Mouse (Mus musculus) limb, embryonic 15.5 days (tissue): ENCODE results near the gene L3mbtl2. TPM values are rescaled to one million over a fixed set of nuclear protein-coding genes. Genes with fewer than 3 reads are reported as not detected.

Source experiments
- ATAC-seq: fragments of 200-750 bp; cut with Nextera tagmentation; 2 replicates; pipeline ENCODE4 v1.8.0; 2017; ENCODE audit warnings: low read depth, moderate TSS enrichment; ENCODE audit not compliant: insufficient number of reproducible peaks, low FRiP score, low TSS enrichment
- H3K27ac ChIP-seq: fragments of 300-500 bp; sonication (generic); 2 replicates; pipeline ENCODE4 v1.5.1; 2015; ENCODE audit warnings: moderate library complexity, mild to moderate bottlenecking, inconsistent platforms
- H3K27me3 ChIP-seq: fragments of 300-500 bp; sonication (generic); 2 replicates; pipeline ENCODE4 v1.6.1; 2015; ENCODE audit warnings: inconsistent platforms
- H3K36me3 ChIP-seq: fragments of 300-500 bp; sonication (generic); 2 replicates; pipeline ENCODE4 v1.6.1; 2015; ENCODE audit warnings: inconsistent platforms
- H3K4me1 ChIP-seq: fragments of 300-500 bp; sonication (generic); 2 replicates; pipeline ENCODE4 v1.6.1; 2015; ENCODE audit warnings: inconsistent platforms
- H3K4me2 ChIP-seq: fragments of 300-500 bp; sonication (generic); 2 replicates; pipeline ENCODE4 v1.6.1; 2015; ENCODE audit warnings: mild to moderate bottlenecking, inconsistent platforms
- H3K4me3 ChIP-seq: fragments of 300-500 bp; sonication (generic); 2 replicates; pipeline ENCODE4 v1.5.1; 2015; ENCODE audit warnings: mild to moderate bottlenecking, inconsistent platforms
- H3K9ac ChIP-seq: fragments of 300-500 bp; sonication (generic); 2 replicates; pipeline ENCODE4 v1.6.1; 2015; ENCODE audit warnings: inconsistent platforms
- H3K9me3 ChIP-seq: fragments of 300-500 bp; sonication (generic); 2 replicates; pipeline ENCODE4 v1.6.1; 2016; ENCODE audit warnings: inconsistent platforms
- WGBS: fragments of 180-500 bp; shearing (Covaris S2); methylation state at CpG from one replicate; pipeline ENCODE4 v1.1.7; 2015; 5-methylcytosine and 5-hydroxymethylcytosine counted together
- polyA plus RNA-seq: library from polyadenylated mRNA; unstranded; fragments of >200 nt; fragmentation: Nextera tagmentation; extraction: Ambion mirVana; gene quantifications from 2 replicates; pipeline ENCODE4 v1.2.1, GENCODE M21; 2015

The L3mbtl2 gene
- polyA plus RNA-seq, 1 experiment from 2014 or later = 16.5 TPM

GRCm38 (mm10) chr15:81709686-81710085, 46.0 kb downstream of the L3mbtl2 start:
- H3K4me1 ChIP-seq = no peaks in the 10 kb centered on the region
- H3K4me2 ChIP-seq = no peak overlapping the region
- no peak overlapping the region for H3K9ac ChIP-seq
- no peak overlapping the region for H3K27ac ChIP-seq
- H3K9me3 ChIP-seq = no peaks in the 10 kb centered on the region
- WGBS = 84% methylated on average over 1 of the region's 1 CpGs
- peaks cover 81% of the 10 kb centered on the region for H3K36me3 ChIP-seq
- no peak for ATAC-seq
- no peaks in the 10 kb centered on the region for H3K27me3 ChIP-seq
- no peak overlapping the region for H3K4me3 ChIP-seq

- 80% methylated on average over 4 of the region's 4 CpGs for WGBS
- no peak overlapping the region for H3K4me3 ChIP-seq
- no peaks in the 10 kb centered on the region for H3K9me3 ChIP-seq
- no peak for ATAC-seq
- no peaks in the 10 kb centered on the region for H3K27me3 ChIP-seq
- H3K27ac ChIP-seq = no peak overlapping the region
- peaks cover 79% of the 10 kb centered on the region for H3K36me3 ChIP-seq
- no peak overlapping the region for H3K9ac ChIP-seq
- no peak overlapping the region for H3K4me2 ChIP-seq
- H3K4me1 ChIP-seq = no peaks in the 10 kb centered on the region
Observed at GRCm38 (mm10) chr15:81710801-81711200, 47.1 kb downstream of the L3mbtl2 start.

GRCm38 (mm10) chr15:81713742-81714141, 50.1 kb downstream of the L3mbtl2 start:
- H3K4me1 ChIP-seq = no peaks in the 10 kb centered on the region
- no peak overlapping the region for H3K4me3 ChIP-seq
- ATAC-seq = no peak
- H3K27ac ChIP-seq = no peak overlapping the region
- no peak overlapping the region for H3K9ac ChIP-seq
- no peak overlapping the region for H3K4me2 ChIP-seq
- no peaks in the 10 kb centered on the region for H3K27me3 ChIP-seq
- H3K9me3 ChIP-seq = no peaks in the 10 kb centered on the region
- 81% methylated on average over 6 of the region's 6 CpGs for WGBS
- H3K36me3 ChIP-seq = peaks cover 91% of the 10 kb centered on the region

- Histone ChIP-seq H3K9ac (no peak overlapping the region), H3K27me3 (no peaks in the 10 kb centered on the region), H3K27ac (no peak overlapping the region), H3K36me3 (peaks cover 93% of the 10 kb centered on the region), H3K4me3 (no peak overlapping the region), H3K4me1 (no peaks in the 10 kb centered on the region), H3K4me2 (no peak overlapping the region), H3K9me3 (no peaks in the 10 kb centered on the region)
- 92% methylated on average over 9 of the region's 9 CpGs for WGBS
- no peak for ATAC-seq
Observed at GRCm38 (mm10) chr15:81718336-81719138, 54.8 kb downstream of the L3mbtl2 start.

GRCm38 (mm10) chr15:81719139-81719531, 55.4 kb downstream of the L3mbtl2 start:
- no peak for ATAC-seq
- WGBS = 88% methylated on average over 6 of the region's 6 CpGs
- Histone ChIP-seq H3K4me3 (no peak overlapping the region), H3K9ac (no peak overlapping the region), H3K27me3 (no peaks in the 10 kb centered on the region), H3K4me1 (no peaks in the 10 kb centered on the region), H3K4me2 (no peak overlapping the region), H3K9me3 (no peaks in the 10 kb centered on the region), H3K27ac (no peak overlapping the region), H3K36me3 (peaks cover 93% of the 10 kb centered on the region)

- Histone ChIP-seq H3K9ac (no peak overlapping the region), H3K27me3 (no peaks in the 10 kb centered on the region), H3K4me3 (no peak overlapping the region), H3K4me2 (no peak overlapping the region), H3K36me3 (peaks cover 81% of the 10 kb centered on the region), H3K9me3 (no peaks in the 10 kb centered on the region), H3K4me1 (no peaks in the 10 kb centered on the region), H3K27ac (no peak overlapping the region)
- no peak for ATAC-seq
- WGBS = 92% methylated on average over 5 of the region's 5 CpGs
Observed at GRCm38 (mm10) chr15:81722361-81722760, 58.7 kb downstream of the L3mbtl2 start.

- Histone ChIP-seq H3K9ac (no peak overlapping the region), H3K4me2 (no peak overlapping the region), H3K9me3 (no peaks in the 10 kb centered on the region), H3K4me3 (no peak overlapping the region), H3K27me3 (no peaks in the 10 kb centered on the region), H3K27ac (no peak overlapping the region), H3K36me3 (peaks cover 68% of the 10 kb centered on the region), H3K4me1 (peaks cover 6% of the 10 kb centered on the region)
- no peak for ATAC-seq
- WGBS = 81% methylated on average over 11 of the region's 11 CpGs
Observed at GRCm38 (mm10) chr15:81723653-81724052, 60.0 kb downstream of the L3mbtl2 start.

- Histone ChIP-seq H3K4me3 (no peak overlapping the region), H3K27me3 (no peaks in the 10 kb centered on the region), H3K4me1 (peaks cover 13% of the 10 kb centered on the region), H3K9me3 (no peaks in the 10 kb centered on the region), H3K4me2 (no peak overlapping the region), H3K36me3 (peaks cover 45% of the 10 kb centered on the region), H3K27ac (no peak overlapping the region), H3K9ac (no peak overlapping the region)
- ATAC-seq = no peak
- WGBS = 94% methylated on average over 8 of the region's 8 CpGs
Observed at GRCm38 (mm10) chr15:81725965-81726364, 62.3 kb downstream of the L3mbtl2 start.

GRCm38 (mm10) chr15:81729241-81729791, 65.6 kb downstream of the L3mbtl2 start:
- Histone ChIP-seq H3K27me3 (no peaks in the 10 kb centered on the region), H3K4me2 (peak overlapping the region; percentile 96), H3K36me3 (peaks cover 12% of the 10 kb centered on the region; the same call in 1 of the 2 replicates), H3K9ac (peak overlapping the region; percentile 76), H3K4me3 (peak overlapping the region; percentile 97), H3K9me3 (no peaks in the 10 kb centered on the region), H3K4me1 (peaks cover 13% of the 10 kb centered on the region), H3K27ac (peak overlapping the region; percentile 69)
- WGBS = under 1% methylated on average over 49 of the region's 49 CpGs
- ATAC-seq = peak; percentile 4; the same call in 1 of the 2 replicates

GRCm38 (mm10) chr15:81729792-81730635, 66.3 kb downstream of the L3mbtl2 start:
- H3K27ac ChIP-seq = peak overlapping the region; percentile 69
- peak overlapping the region; percentile 76 for H3K9ac ChIP-seq
- no peaks in the 10 kb centered on the region for H3K27me3 ChIP-seq
- 0 out of 2 replicates have a peak, but pooled peaks cover 7% of the 10 kb centered on the region for H3K36me3 ChIP-seq
- 5% methylated on average over 41 of the region's 41 CpGs for WGBS
- peaks cover 13% of the 10 kb centered on the region for H3K4me1 ChIP-seq
- no peaks in the 10 kb centered on the region for H3K9me3 ChIP-seq
- ATAC-seq = peak; percentile 98
- H3K4me3 ChIP-seq = peak overlapping the region; percentile 97
- peak overlapping the region; percentile 96 for H3K4me2 ChIP-seq

- WGBS = 59% methylated on average over 3 of the region's 3 CpGs
- Histone ChIP-seq H3K4me2 (no peak overlapping the region), H3K27me3 (no peaks in the 10 kb centered on the region), H3K4me1 (no peaks in the 10 kb centered on the region; the same call in 1 of the 2 replicates), H3K9me3 (no peaks in the 10 kb centered on the region), H3K9ac (no peak overlapping the region), H3K36me3 (no peaks in the 10 kb centered on the region), H3K4me3 (no peak overlapping the region), H3K27ac (no peak overlapping the region)
- ATAC-seq = no peak
Observed at GRCm38 (mm10) chr15:81735075-81735474, 71.4 kb downstream of the L3mbtl2 start.
